Mouse (Mus musculus) right cerebral cortex, postnatal 4 days (tissue): Measurements from ENCODE around the gene Nudt15.
"Not testable (repeated sequence)": the region's sequence is repeated elsewhere in the genome, so short reads cannot be mapped to it uniquely, and the experiment has no call there.

Experiments
- DNase-seq: peaks from one replicate; pipeline ENCODE4 v3.0.0-alpha.2; 2022

Nudt15 gene

GRCm38 (mm10) chr14:73548051-73548450 lies at the start of gene Nudt15:
Gene Nudt15, minus strand, starts transcription at chr14:73548242.
- DNase-seq = no peak

GRCm38 (mm10) chr14:73592166-73592565 lies 44.1 kb upstream of the Nudt15 start:
- no peak for DNase-seq

DNA sequence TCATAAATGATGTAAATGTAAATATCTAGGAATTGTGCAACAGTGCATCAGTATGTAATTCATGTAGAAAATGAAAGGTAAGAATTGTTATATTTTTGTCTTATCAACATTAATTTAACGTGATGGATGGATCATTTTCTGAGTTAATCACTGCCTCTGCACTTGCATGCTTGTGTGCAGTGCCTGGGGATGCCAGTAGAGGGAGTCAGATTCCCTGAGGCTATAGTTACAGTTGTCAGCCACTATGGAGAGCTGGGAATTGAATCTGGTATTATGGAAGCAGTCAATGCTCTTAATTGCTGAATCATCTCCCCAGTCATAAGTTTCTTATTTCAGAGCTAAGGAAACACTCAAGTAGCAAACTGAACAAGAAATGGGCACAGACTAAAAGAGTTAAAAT lies 40.0 kb upstream of the Nudt15 start:
- no peak for DNase-seq

GRCm38 (mm10) chr14:73576336-73576735 lies 28.3 kb upstream of the Nudt15 start:
- no peak for DNase-seq

DNA sequence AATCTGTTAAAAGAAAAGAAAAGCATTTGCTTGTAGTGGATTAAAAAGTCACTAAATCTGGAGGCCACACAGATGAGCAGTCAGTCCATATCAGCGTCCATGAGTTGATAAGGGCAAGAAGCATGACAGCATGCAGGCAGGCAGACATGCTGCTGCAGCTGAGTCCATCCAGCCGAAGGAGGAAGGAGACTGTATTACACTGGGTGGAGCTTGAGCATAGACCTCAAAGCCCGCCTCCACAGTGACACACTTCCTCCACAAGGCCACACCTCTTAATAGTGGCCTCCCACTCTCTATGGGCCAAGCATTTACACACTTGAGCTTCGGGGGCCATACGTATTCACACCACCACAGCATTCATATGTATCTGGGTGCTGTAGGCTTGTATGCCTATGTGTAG lies 26.0 kb upstream of the Nudt15 start:
- DNase-seq = no peak

GRCm38 (mm10) chr14:73571143-73571542 lies 23.1 kb upstream of the Nudt15 start:
- DNase-seq = no peak

- DNase-seq = not testable (repeated sequence)
These were observed 21.8 kb upstream of the Nudt15 start for GRCm38 (mm10) chr14:73569831-73570230.

DNA sequence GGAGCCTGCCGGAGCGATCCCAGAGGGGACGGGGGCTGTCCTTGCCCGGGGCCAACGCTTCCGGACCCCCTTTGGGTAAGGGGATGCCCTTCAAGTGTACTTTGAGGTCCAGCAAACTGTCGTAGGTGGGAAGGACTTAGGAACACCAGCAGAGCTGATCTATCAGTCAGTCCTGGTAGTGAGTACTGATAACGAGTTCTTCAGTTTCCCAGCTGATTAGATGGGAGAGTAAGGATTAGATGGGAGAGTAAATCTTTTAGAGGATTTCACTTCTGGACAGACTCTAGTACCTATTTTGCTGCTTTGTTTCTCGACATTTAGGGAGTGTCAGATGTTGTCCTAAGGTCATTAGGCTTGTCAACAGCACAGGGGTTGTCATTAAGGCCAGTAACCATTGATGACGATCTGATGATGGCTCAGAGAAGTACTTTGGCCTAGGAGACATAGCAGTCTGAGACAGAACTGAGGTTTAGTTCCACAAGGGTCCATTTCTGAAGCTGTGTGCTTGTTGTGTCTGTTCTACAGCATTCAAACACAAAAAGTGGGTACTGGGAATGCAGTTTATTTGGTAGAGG lies 5.2 kb upstream of the Nudt15 start:
- DNase-seq = no peak

DNA sequence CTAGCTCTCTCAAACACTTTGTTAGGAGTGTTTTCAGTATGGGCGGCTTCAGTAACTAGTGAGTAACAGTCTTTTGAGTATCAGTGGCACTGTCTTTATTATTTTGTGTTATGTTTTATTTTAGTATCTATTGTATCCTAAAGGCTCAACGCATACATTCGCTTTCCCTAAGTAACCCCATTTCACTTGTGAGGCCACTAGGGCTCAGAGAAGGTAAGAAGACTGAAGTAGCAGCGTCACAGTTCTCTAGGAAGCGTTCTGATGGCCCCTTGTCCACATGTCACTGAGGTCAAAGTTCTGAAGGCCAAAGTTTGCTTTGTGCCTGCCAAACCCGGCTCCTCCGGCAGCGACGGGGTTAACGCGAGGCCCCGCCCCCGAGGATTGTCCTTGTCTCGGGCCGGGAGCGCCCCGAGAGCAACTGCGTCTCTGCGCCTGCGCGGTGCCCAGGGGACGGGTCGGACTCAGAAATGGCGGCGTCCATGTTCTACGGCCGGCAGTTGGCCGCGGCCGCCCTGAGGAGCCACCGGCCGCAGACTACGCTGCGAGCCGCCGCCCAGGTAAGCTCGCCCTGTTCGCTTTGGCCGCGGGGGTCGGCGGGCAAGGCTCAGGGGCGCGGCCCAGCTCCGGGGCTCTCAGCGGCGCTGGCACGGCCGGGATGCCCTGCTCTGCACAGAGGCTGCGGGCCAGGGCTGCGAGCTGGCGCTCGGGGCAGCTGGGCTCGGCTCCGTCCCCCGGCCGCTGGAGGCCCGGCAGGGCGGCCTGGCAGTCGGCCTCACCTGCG lies 4.5 kb upstream of the Nudt15 start:
- DNase-seq = peak; percentile 98

DNA sequence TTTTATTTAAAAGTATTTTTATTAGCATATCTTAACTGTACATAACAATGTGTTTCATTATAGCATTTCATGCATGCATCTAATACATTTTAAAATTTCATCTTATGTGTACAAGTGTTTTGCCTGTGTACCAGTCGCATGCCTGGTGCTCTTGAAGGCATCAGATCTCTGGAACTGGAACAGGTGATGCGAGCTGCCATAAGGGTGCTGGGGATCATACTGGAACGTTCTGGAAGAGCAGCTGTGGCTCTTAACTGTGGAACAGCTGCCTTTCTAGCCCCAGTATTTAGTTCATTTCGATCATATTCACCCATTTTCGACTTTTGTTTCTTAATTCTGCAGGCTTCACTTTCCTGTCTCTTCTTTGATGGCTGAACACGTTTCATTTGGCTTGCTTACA lies 3.1 kb upstream of the Nudt15 start:
- no peak for DNase-seq

DNA sequence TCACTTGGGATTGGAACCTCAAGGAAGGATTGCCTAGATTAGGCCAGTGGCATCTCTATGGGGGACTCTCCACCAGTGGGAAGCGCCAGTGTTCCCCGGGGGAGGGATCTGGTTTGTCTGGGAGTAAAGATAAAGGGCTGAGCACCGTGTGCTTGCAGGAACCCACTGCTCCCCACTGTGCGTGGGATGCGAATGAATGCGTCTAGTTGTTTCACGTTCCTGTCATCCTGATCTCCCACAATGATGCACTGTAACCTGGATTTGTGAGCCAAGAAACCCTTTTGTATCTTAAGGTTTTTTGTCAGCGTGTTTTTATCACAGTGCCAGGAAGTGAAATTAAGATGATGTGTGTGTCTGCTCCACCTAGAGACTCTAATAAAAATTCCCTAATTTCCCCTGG lies 2.7 kb upstream of the Nudt15 start:
- no peak for DNase-seq

GRCm38 (mm10) chr14:73550291-73550690 lies 2.2 kb upstream of the Nudt15 start:
- DNase-seq = no peak

- no peak for DNase-seq
These were observed 1.0 kb downstream of the Nudt15 start for GRCm38 (mm10) chr14:73547034-73547433.

DNA sequence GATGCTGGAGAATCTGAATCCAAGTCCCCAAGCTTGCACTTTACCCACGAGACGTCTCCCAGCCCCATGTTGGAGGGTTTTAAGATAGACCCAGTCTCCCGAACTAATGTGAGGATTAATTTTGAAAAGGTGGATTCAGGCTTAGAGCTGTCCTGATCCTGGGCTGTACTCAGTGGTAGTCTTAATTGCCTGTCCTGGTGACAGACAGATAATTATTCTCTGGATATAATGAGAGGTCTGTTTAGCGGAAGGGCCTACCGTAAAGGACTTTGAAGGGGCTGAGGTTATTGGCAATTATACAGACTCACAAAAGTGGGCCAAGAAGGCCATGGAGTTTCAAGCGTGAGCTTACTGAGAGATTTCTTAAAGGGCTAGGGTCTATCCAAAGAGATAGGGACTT lies 4.3 kb downstream of the Nudt15 start:
- DNase-seq = no peak

DNA sequence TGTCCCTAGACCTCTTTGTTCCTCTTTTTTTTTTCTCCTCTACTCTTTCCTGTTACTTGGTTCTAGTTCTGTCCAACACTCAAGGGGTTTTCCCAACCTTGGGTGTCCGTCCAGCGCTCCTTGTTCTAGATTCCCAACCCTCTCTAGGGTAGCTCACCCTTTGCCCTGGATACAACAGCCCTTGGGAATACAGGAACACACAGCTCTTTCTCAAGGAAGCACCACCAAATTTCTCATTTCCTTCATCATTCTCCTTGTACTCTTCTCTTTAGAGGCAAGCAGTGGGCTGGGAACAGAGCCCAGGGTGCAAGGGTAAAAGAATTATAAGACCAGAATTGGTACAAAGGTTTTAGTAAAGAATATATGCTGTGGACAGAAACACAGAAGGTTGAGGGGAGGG lies 12.4 kb downstream of the Nudt15 start:
- no peak for DNase-seq

- DNase-seq = no peak
These were observed 14.1 kb downstream of the Nudt15 start for GRCm38 (mm10) chr14:73533755-73534465.

GRCm38 (mm10) chr14:73528661-73529060 lies 19.4 kb downstream of the Nudt15 start:
- not testable (repeated sequence) for DNase-seq

- DNase-seq = peak; percentile 97
These were observed 23.1 kb downstream of the Nudt15 start, which contains the start of gene Sucla2 for GRCm38 (mm10) chr14:73524766-73525448. Gene Sucla2, plus strand, starts transcription at chr14:73525319.

GRCm38 (mm10) chr14:73524136-73524535 lies 23.9 kb downstream of the Nudt15 start:
- DNase-seq = no peak

- DNase-seq = peak; percentile 93
These were observed 38.1 kb downstream of the Nudt15 start, which contains the start of gene Med4 for GRCm38 (mm10) chr14:73509765-73510423. Gene Med4, plus strand, starts transcription at chr14:73510025.

- DNase-seq = no peak
These were observed 39.2 kb downstream of the Nudt15 start for GRCm38 (mm10) chr14:73508630-73509395.
